Mouse (Mus musculus): Measurements from ENCODE around the gene Arhgef6. TPM values are rescaled to one million over a fixed set of nuclear protein-coding genes. Genes with fewer than 3 reads are reported as not detected.

Gene Arhgef6
- total RNA-seq, 2 experiments from 2014 or later: 35.8 to 38.8 TPM

- no peak for DNase-seq (ENCODE audit: low spot score in 2 of 2)
Observed at GRCm38 (mm10) chrX:57304784-57305287, 33.7 kb downstream of the Arhgef6 start.

GRCm38 (mm10) chrX:57303188-57303878 lies 35.2 kb downstream of the Arhgef6 start:
- DNase-seq (ENCODE audit: low spot score in 2 of 2): no peak

GRCm38 (mm10) chrX:57298946-57299345 lies 39.6 kb downstream of the Arhgef6 start:
- no peak for DNase-seq (ENCODE audit: low spot score in 2 of 2)

- DNase-seq (ENCODE audit: low spot score in 2 of 2): no peak
Observed at GRCm38 (mm10) chrX:57288458-57288857, 50.1 kb downstream of the Arhgef6 start.

- no peak for DNase-seq (ENCODE audit: low spot score in 2 of 2)
Observed at GRCm38 (mm10) chrX:57286281-57286680, 52.2 kb downstream of the Arhgef6 start.

GRCm38 (mm10) chrX:57282184-57282583 lies 56.3 kb downstream of the Arhgef6 start:
- DNase-seq (ENCODE audit: low spot score in 2 of 2): no peak

- no peak for DNase-seq (ENCODE audit: low spot score in 2 of 2)
Observed at GRCm38 (mm10) chrX:57277560-57278335, 60.8 kb downstream of the Arhgef6 start.

GRCm38 (mm10) chrX:57263515-57263914 lies 75.0 kb downstream of the Arhgef6 start:
- no peak for DNase-seq (ENCODE audit: low spot score in 2 of 2)

- no peak for DNase-seq (ENCODE audit: low spot score in 2 of 2)
Observed at GRCm38 (mm10) chrX:57260744-57261143, 77.8 kb downstream of the Arhgef6 start.

GRCm38 (mm10) chrX:57253329-57254055 lies 85.0 kb downstream of the Arhgef6 start:
- DNase-seq (ENCODE audit: low spot score in 2 of 2): no peak

- no peak for DNase-seq (ENCODE audit: low spot score in 2 of 2)
Observed at GRCm38 (mm10) chrX:57238572-57238971, 100.0 kb downstream of the Arhgef6 start.

GRCm38 (mm10) chrX:57235982-57236381 lies 102.5 kb downstream of the Arhgef6 start:
- no peak for DNase-seq (ENCODE audit: low spot score in 2 of 2)

GRCm38 (mm10) chrX:57233596-57233995 lies 104.9 kb downstream of the Arhgef6 start:
- no peak for DNase-seq (ENCODE audit: low spot score in 2 of 2)

GRCm38 (mm10) chrX:57228178-57228577 lies 110.4 kb downstream of the Arhgef6 start:
- DNase-seq (ENCODE audit: low spot score in 2 of 2): no peak

- no peak for DNase-seq (ENCODE audit: low spot score in 2 of 2)
Observed at GRCm38 (mm10) chrX:57223301-57223700, 115.2 kb downstream of the Arhgef6 start.

GRCm38 (mm10) chrX:57221881-57222280 lies 116.6 kb downstream of the Arhgef6 start:
- DNase-seq (ENCODE audit: low spot score in 2 of 2): no peak

GRCm38 (mm10) chrX:57219563-57219962 lies 119.0 kb downstream of the Arhgef6 start:
- DNase-seq (ENCODE audit: low spot score in 2 of 2): no peak

- no peak for DNase-seq (ENCODE audit: low spot score in 2 of 2)
Observed at GRCm38 (mm10) chrX:57216271-57216670, 122.3 kb downstream of the Arhgef6 start.

- DNase-seq (ENCODE audit: low spot score in 2 of 2): no peak
Observed at GRCm38 (mm10) chrX:57215495-57215894, 123.0 kb downstream of the Arhgef6 start.

GRCm38 (mm10) chrX:57212862-57213261 lies 125.7 kb downstream of the Arhgef6 start:
- DNase-seq (ENCODE audit: low spot score in 2 of 2): no peak

GRCm38 (mm10) chrX:57211876-57212275 lies 126.7 kb downstream of the Arhgef6 start, which contains the start of gene Cd40lg:
Gene Cd40lg, plus strand, starts transcription at chrX:57212143.
- DNase-seq (ENCODE audit: low spot score in 2 of 2): no peak

GRCm38 (mm10) chrX:57210591-57210990 lies 127.9 kb downstream of the Arhgef6 start:
- DNase-seq (ENCODE audit: low spot score in 2 of 2): no peak

Measured in adrenal gland, postnatal 4 days (tissue).